Comparison of ENCODE assay signal across 25 mouse cellular contexts in genomic region chr4:96663991-96664390, GRCm38 (mm10). TPM values are rescaled to one million over a fixed set of nuclear protein-coding genes. Genes with fewer than 3 reads are reported as not detected.
DNase-seq lines count a peak whose midpoint lies in the region; ATAC-seq and TF ChIP-seq lines count a peak whose summit lies in the region.
"Had no signal": no experiment of that assay in that cellular context is flagged by ENCODE, and none has a peak within 500 bp of the region (broad histone marks: within the 10 kb centered on the region; RNA-seq: fewer than 3 reads in every experiment).

Gene Cyp2j5, minus strand, starts transcription at chr4:96664154.

- H3K36me3 ChIP-seq in liver, adult 2 months (ENCODE audit: control insufficient read depth, insufficient read depth, low read length) = peaks cover 14% of the 10 kb centered on the region
- H3K36me3 ChIP-seq in liver, embryonic 12.5 days = no peaks in the 10 kb centered on the region
- H3K36me3 ChIP-seq in stomach, postnatal 0 days (ENCODE audit: control insufficient read depth, insufficient read depth, low read length) = no peaks in the 10 kb centered on the region
- H3K36me3 ChIP-seq: embryonic facial prominence, embryonic 13.5 days; forebrain, embryonic 12.5 days; G1E; heart, embryonic 10.5 days had no signal

- H3K79me2 ChIP-seq in liver, adult 2 months (ENCODE audit: control insufficient read depth, insufficient read depth, low read length) = peaks cover 4% of the 10 kb centered on the region

- peak within 1 kb of the TSS; percentile 99 for H3K4me3 ChIP-seq in liver, adult 2 months (ENCODE audit: insufficient read depth, low read depth, low read length)
- no peak within 1 kb of the TSS for H3K4me3 ChIP-seq in liver, embryonic 12.5 days
- no peak within 1 kb of the TSS for H3K4me3 ChIP-seq in stomach, postnatal 0 days (ENCODE audit: low read depth, low read length)
- H3K4me3 ChIP-seq: embryonic facial prominence, embryonic 13.5 days; forebrain, embryonic 12.5 days; heart, embryonic 10.5 days had no signal

- TF ChIP-seq POLR2A in liver, adult 2 months (IDR thresholded peaks at IDR 0.05; ENCODE audit: extremely low read depth, insufficient read depth, low read length) = peak; percentile 52; the same call in 1 of the 2 replicates

- no peaks in the 10 kb centered on the region for H3K27me3 ChIP-seq in liver, adult 2 months (ENCODE audit: control insufficient read depth, insufficient read depth, low read length)
- H3K27me3 ChIP-seq in liver, embryonic 12.5 days (replicated peaks) = no peaks in the 10 kb centered on the region
- H3K27me3 ChIP-seq in stomach, postnatal 0 days (ENCODE audit: control insufficient read depth, insufficient read depth, low read length) = no peaks in the 10 kb centered on the region
- H3K27me3 ChIP-seq: embryonic facial prominence, embryonic 13.5 days; forebrain, embryonic 12.5 days had no signal

- DNase-seq in adrenal gland, postnatal 14 days = no peak
- no peak for DNase-seq in adrenal gland, adult 18-20 months (ENCODE audit: low spot score in 2 of 2)
- peak; percentile 99 for DNase-seq in liver, adult 2 months (ENCODE audit: extremely low read depth, low read depth, low spot score)
- DNase-seq in kidney, postnatal 14 days = peak; percentile 67
- no peak for DNase-seq in embryo, embryonic 11 days
- DNase-seq in stomach, postnatal 0 days (ENCODE audit: low spot score) = no peak
- DNase-seq: adrenal gland, postnatal 10 days; B cell, adult 2 months; cerebellum, adult 11-12 months; cerebellum, adult 9-10 months; cerebellum, postnatal 25 days; gastrocnemius, postnatal 10 days; heart, adult 18-20 months; heart, postnatal 10 days; heart, postnatal 4 days had no signal

- no peak for TF ChIP-seq CTCF in liver, adult 2 months (IDR thresholded peaks at IDR 0.05; ENCODE audit: low read depth, low read length)
- no peak for TF ChIP-seq CTCF in stomach, postnatal 0 days (IDR thresholded peaks at IDR 0.05; ENCODE audit: low read depth)

- no peak for ATAC-seq in liver, embryonic 12.5 days
- no peak for ATAC-seq in stomach, postnatal 0 days (ENCODE audit: low FRiP score, low TSS enrichment)
- ATAC-seq: CD4-positive, CD25-positive, alpha-beta regulatory T cell, adult 4 months; forebrain, embryonic 16.5 days had no signal

- no peak for TF ChIP-seq EP300 in stomach, postnatal 0 days (optimal IDR thresholded peaks at IDR 0.05)

- 16% methylated on average over 2 of the region's 2 CpGs for WGBS in liver, adult 2 months
- WGBS in liver, embryonic 12.5 days (ENCODE audit: insufficient replicate concordance) = 72% methylated on average over 2 of the region's 2 CpGs
- WGBS in stomach, postnatal 0 days = 91% methylated on average over 2 of the region's 2 CpGs

- peaks cover 2% of the 10 kb centered on the region; the same call in 1 of the 2 replicates for H3K4me1 ChIP-seq in liver, adult 2 months (ENCODE audit: control insufficient read depth, insufficient read depth, low read length)
- H3K4me1 ChIP-seq in liver, embryonic 12.5 days = no peaks in the 10 kb centered on the region
- no peaks in the 10 kb centered on the region for H3K4me1 ChIP-seq in stomach, postnatal 0 days (replicated peaks; ENCODE audit: control insufficient read depth, insufficient read depth)
- H3K4me1 ChIP-seq: embryonic facial prominence, embryonic 13.5 days; forebrain, embryonic 12.5 days; heart, embryonic 10.5 days had no signal

- peak within 1 kb of the TSS; percentile 100 for H3K27ac ChIP-seq in liver, adult 2 months (replicated peaks; ENCODE audit: insufficient read depth, low read depth, low read length)
- no peak within 1 kb of the TSS for H3K27ac ChIP-seq in liver, embryonic 12.5 days
- no peak within 1 kb of the TSS for H3K27ac ChIP-seq in stomach, postnatal 0 days (replicated peaks)
- H3K27ac ChIP-seq: embryonic facial prominence, embryonic 13.5 days; forebrain, embryonic 12.5 days; heart, embryonic 10.5 days had no signal

- H3K9me3 ChIP-seq in liver, embryonic 12.5 days (replicated peaks) = no peaks in the 10 kb centered on the region
- H3K9me3 ChIP-seq in stomach, postnatal 0 days (ENCODE audit: control insufficient read depth, low read length) = no peaks in the 10 kb centered on the region
- H3K9me3 ChIP-seq: embryonic facial prominence, embryonic 13.5 days; forebrain, embryonic 12.5 days; G1E; heart, embryonic 10.5 days had no signal

- no peak within 1 kb of the TSS for H3K4me2 ChIP-seq in liver, embryonic 12.5 days
- H3K4me2 ChIP-seq in stomach, postnatal 0 days (replicated peaks; ENCODE audit: low read depth) = no peak within 1 kb of the TSS
- H3K4me2 ChIP-seq: embryonic facial prominence, embryonic 13.5 days; forebrain, embryonic 12.5 days had no signal

- peak within 1 kb of the TSS; percentile 100 for H3K9ac ChIP-seq in liver, adult 2 months (ENCODE audit: low read depth, low read length)
- no peak within 1 kb of the TSS for H3K9ac ChIP-seq in liver, embryonic 12.5 days
- H3K9ac ChIP-seq in stomach, postnatal 0 days (ENCODE audit: low read length) = no peak within 1 kb of the TSS
- H3K9ac ChIP-seq: embryonic facial prominence, embryonic 13.5 days; forebrain, embryonic 12.5 days had no signal

RNA-seq across cellular contexts. Expression of gene Cyp2j5, which starts in this region (rescaled TPM):
- 0.75 and 13.9 TPM in 2 replicates for total RNA-seq in adrenal gland, postnatal 14 days (2021)
- under 1 TPM in 1 of 2 experiments, not detected in 1; 0.50 TPM for total RNA-seq in adrenal gland, adult 18-20 months (2021)
- total RNA-seq in liver, adult 2 months (2014; rRNA removed) = 677 and 909 TPM in 2 replicates
- polyA plus RNA-seq in liver, adult 2 months (2012; rRNA removed) = 128 and 170 TPM in 2 replicates
- polyA plus RNA-seq in liver, embryonic 12.5 days (2016; fragmentation: Nextera tagmentation; extraction: Ambion mirVana) = 0.05 and 0.06 TPM in 2 replicates
- polyA plus RNA-seq in stomach, postnatal 0 days (2015; fragmentation: Nextera tagmentation; extraction: Ambion mirVana) = 0.04 and 0.05 TPM in 2 replicates
- total RNA-seq: G1E; heart, adult 18-20 months; heart, postnatal 10 days; heart, postnatal 4 days had no signal
- polyA plus RNA-seq: CD4-positive, CD25-positive, alpha-beta regulatory T cell, adult 4 months; cortical plate, adult 2 months; embryonic facial prominence, embryonic 13.5 days; forebrain, embryonic 12.5 days; forebrain, embryonic 16.5 days; frontal cortex, adult 2 months; G1E; heart, embryonic 10.5 days; heart, embryonic 14.5 days had no signal

Comparison
In these comparisons a context has a peak if more than half of its experiments do, and no peak if none do; other contexts are left out.
1. RNA of gene Cyp2j5 (total RNA-seq): 677 to 909 TPM in liver, adult 2 months; 0.75 to 13.9 TPM in adrenal gland, postnatal 14 days and 0.50 TPM in adrenal gland, adult 18-20 months; every median in the first group is over 10 times any median in the second.
2. RNA of gene Cyp2j5 (polyA plus RNA-seq): 128 to 170 TPM in liver, adult 2 months; 0.05 to 0.06 TPM in liver, embryonic 12.5 days and 0.04 to 0.05 TPM in stomach, postnatal 0 days; every median in the first group is over 100 times any median in the second.
3. DNase-seq: peak in liver, adult 2 months (single experiment) and kidney, postnatal 14 days (single experiment); none in adrenal gland, postnatal 14 days (single experiment), adrenal gland, adult 18-20 months (0 of 2), embryo, embryonic 11 days (single experiment) and stomach, postnatal 0 days (single experiment).